Mouse (Mus musculus): Measurements from ENCODE around the gene Cstf1. TPM values are rescaled to one million over a fixed set of nuclear protein-coding genes. Genes with fewer than 3 reads are reported as not detected.

The Cstf1 gene
- polyA plus RNA-seq, 1 experiment from 2014 or later: 30.5 TPM

- no peaks in the 10 kb centered on the region for H3K27me3 ChIP-seq
- no peak overlapping the region for H3K4me3 ChIP-seq (replicated peaks)
- H3K4me1 ChIP-seq (replicated peaks): peaks cover 8% of the 10 kb centered on the region; the same call in 1 of the 2 replicates
- H3K9ac ChIP-seq (replicated peaks): no peak overlapping the region
- no peak overlapping the region for H3K4me2 ChIP-seq (replicated peaks)
- WGBS: 90% methylated on average over 5 of the region's 5 CpGs
- no peaks in the 10 kb centered on the region for H3K9me3 ChIP-seq
- H3K36me3 ChIP-seq: no peaks in the 10 kb centered on the region
- no peak overlapping the region for H3K27ac ChIP-seq
- no peak for ATAC-seq
Measured at GRCm38 (mm10) chr2:172416876-172417275, 46.4 kb downstream of the Cstf1 start.

DNA sequence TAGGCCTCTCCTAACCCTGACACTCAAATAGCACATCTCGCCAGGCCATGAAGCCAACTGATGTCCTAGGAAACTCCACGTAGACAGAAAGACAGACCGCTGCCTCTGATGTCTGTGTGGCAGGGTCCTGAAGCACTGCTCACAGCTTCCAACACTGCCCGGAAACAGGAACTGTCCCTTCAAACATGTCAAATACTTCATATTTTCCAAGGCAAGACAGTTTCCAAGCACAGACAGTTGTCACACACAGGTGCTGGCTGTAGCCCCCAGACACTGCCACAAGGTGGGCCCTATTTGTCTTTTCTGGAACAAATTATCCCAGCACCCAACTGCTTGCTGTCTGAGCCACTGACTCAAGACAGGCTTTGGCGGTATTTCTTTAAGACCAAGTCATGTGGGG lies 47.7 kb downstream of the Cstf1 start:
- WGBS: 89% methylated on average over 5 of the region's 5 CpGs
- H3K4me2 ChIP-seq (replicated peaks): no peak overlapping the region
- ATAC-seq: no peak
- H3K36me3 ChIP-seq: no peaks in the 10 kb centered on the region
- 0 out of 2 replicates have a peak, but pooled peaks cover 2% of the 10 kb centered on the region for H3K4me1 ChIP-seq (replicated peaks)
- H3K27ac ChIP-seq: no peak overlapping the region
- no peaks in the 10 kb centered on the region for H3K27me3 ChIP-seq
- no peak overlapping the region for H3K4me3 ChIP-seq (replicated peaks)
- H3K9ac ChIP-seq (replicated peaks): no peak overlapping the region
- no peaks in the 10 kb centered on the region for H3K9me3 ChIP-seq

DNA sequence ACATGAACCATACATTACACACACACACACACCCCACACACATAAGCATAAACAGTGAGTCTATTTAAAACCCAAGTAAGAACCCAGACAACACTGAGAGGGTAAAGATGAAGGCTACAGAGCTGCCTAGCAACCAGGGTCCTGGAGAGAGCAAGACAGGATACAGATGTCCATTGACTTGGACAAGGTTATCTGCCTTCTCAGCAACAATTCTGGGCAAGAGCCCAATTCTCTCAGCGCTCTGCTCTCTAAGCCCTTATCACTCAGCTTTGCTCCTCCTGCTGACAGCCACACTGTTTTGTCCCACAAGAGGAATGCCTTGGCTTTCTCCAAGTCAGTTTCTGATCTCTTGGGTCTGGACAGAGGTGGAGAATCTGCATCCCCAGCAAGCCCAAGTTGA lies 60.1 kb downstream of the Cstf1 start:
- Histone ChIP-seq H3K4me1 (replicated peaks) (no peaks in the 10 kb centered on the region), H3K4me3 (replicated peaks) (no peak overlapping the region), H3K4me2 (replicated peaks) (no peak overlapping the region), H3K36me3 (no peaks in the 10 kb centered on the region), H3K27ac (no peak overlapping the region), H3K27me3 (no peaks in the 10 kb centered on the region), H3K9me3 (no peaks in the 10 kb centered on the region), H3K9ac (replicated peaks) (no peak overlapping the region)
- WGBS: 81% methylated on average over 1 of the region's 1 CpGs
- ATAC-seq: no peak

Other genes starting within 250 kb of the Cstf1 start
- gene Mc3r, start 122.2 kb upstream of the Cstf1 start, polyA plus RNA-seq (2015; fragmentation: Nextera tagmentation; extraction: Ambion mirVana): 0.22 and 0.23 TPM in 2 replicates
- gene Fam210b, start 25.1 kb upstream of the Cstf1 start, polyA plus RNA-seq (2015; fragmentation: Nextera tagmentation; extraction: Ambion mirVana): 24.4 and 30.2 TPM in 2 replicates
- 42.1 and 43.3 TPM in 2 replicates for gene Aurka, start 146 bp upstream of the Cstf1 start, polyA plus RNA-seq (2015; fragmentation: Nextera tagmentation; extraction: Ambion mirVana)
- 0.10 and 0.12 TPM in 2 replicates for gene Cass4, start 23.1 kb downstream of the Cstf1 start, polyA plus RNA-seq (2015; fragmentation: Nextera tagmentation; extraction: Ambion mirVana)
- 94.2 and 96.8 TPM in 2 replicates for gene Rtf2, start 69.9 kb downstream of the Cstf1 start, polyA plus RNA-seq (2015; fragmentation: Nextera tagmentation; extraction: Ambion mirVana)
- 1.7 and 2.3 TPM in 2 replicates for gene Gcnt7, start 87.9 kb downstream of the Cstf1 start, polyA plus RNA-seq (2015; fragmentation: Nextera tagmentation; extraction: Ambion mirVana)
- 0.41 and 0.57 TPM in 2 replicates for gene Fam209, start 101.8 kb downstream of the Cstf1 start, polyA plus RNA-seq (2015; fragmentation: Nextera tagmentation; extraction: Ambion mirVana)
- gene Tfap2c, start 178.9 kb downstream of the Cstf1 start, polyA plus RNA-seq (2015; fragmentation: Nextera tagmentation; extraction: Ambion mirVana): 0.53 and 1.6 TPM in 2 replicates